Mouse (Mus musculus) thymus, adult 2 months (tissue): ENCODE results near the gene Tmem176a. TPM values are rescaled to one million over a fixed set of nuclear protein-coding genes. Genes with fewer than 3 reads are reported as not detected.
"Not testable (repeated sequence)": the region's sequence is repeated elsewhere in the genome, so short reads cannot be mapped to it uniquely, and the experiment has no call there.

Experiments
- DNase-seq: peaks from one replicate; pipeline ENCODE4 v3.0.0; 2021
- H3K27ac ChIP-seq: fragments of 200-500 bp; 2 replicates; pipeline ENCODE4 v1.5.1; 2012; ENCODE audit warnings: low read length, control low read depth; ENCODE audit not compliant: control insufficient read depth, insufficient read depth
- H3K27me3 ChIP-seq: fragments of 200-500 bp; 2 replicates; pipeline ENCODE4 v1.6.1; 2012; ENCODE audit warnings: mild to moderate bottlenecking, low read length, moderate library complexity, mixed read lengths; ENCODE audit not compliant: control insufficient read depth, insufficient read depth
- H3K36me3 ChIP-seq: fragments of 200-500 bp; 2 replicates; pipeline ENCODE4 v1.6.1; 2012; ENCODE audit warnings: mild to moderate bottlenecking, low read length, moderate library complexity; ENCODE audit not compliant: control insufficient read depth, insufficient read depth
- H3K4me1 ChIP-seq: fragments of 200-500 bp; replicated peaks from 2 replicates; pipeline ENCODE4 v1.6.1; 2012; ENCODE audit warnings: low read length; ENCODE audit not compliant: control insufficient read depth, insufficient read depth
- H3K4me3 ChIP-seq: fragments of 200-500 bp; 2 replicates; pipeline ENCODE4 v1.5.1; 2012; ENCODE audit warnings: mild to moderate bottlenecking, low read length, control low read depth, moderate library complexity; ENCODE audit not compliant: control insufficient read depth, insufficient read depth
- CTCF ChIP-seq: fragments of 200-500 bp; IDR thresholded peaks from 2 replicates; pipeline ENCODE4 v1.5.1; 2012; ENCODE audit warnings: mild to moderate bottlenecking, control low read depth, low read length, moderate library complexity, borderline replicate concordance; ENCODE audit not compliant: control insufficient read depth, poor library complexity, insufficient read depth; ENCODE audit errors: extremely low read depth
- POLR2A ChIP-seq: fragments of 200-500 bp; IDR thresholded peaks from 2 replicates; pipeline ENCODE4 v1.6.1; 2012; ENCODE audit warnings: mild to moderate bottlenecking, low read length, control low read depth, moderate library complexity; ENCODE audit not compliant: control insufficient read depth, poor library complexity, insufficient read depth; ENCODE audit errors: extremely low read depth
- WGBS: fragments of 180-500 bp; shearing (Covaris S2); methylation state at CpG from one replicate; pipeline ENCODE4 v1.1.7; 2018; 5-methylcytosine and 5-hydroxymethylcytosine counted together
- polyA plus RNA-seq: library from polyadenylated mRNA; depleted of rRNA; stranded (reverse); fragments of >200 nt; gene quantifications from 2 replicates; pipeline ENCODE4 v1.2.3, GENCODE M21; 2012

Tmem176a gene
- polyA plus RNA-seq, 1 experiment, result 84.8 TPM

- Histone ChIP-seq H3K36me3 (no peaks in the 10 kb centered on the region), H3K4me3 (no peak overlapping the region), H3K27ac (no peak overlapping the region), H3K4me1 (no peaks in the 10 kb centered on the region), H3K27me3 (no peaks in the 10 kb centered on the region)
- no peak for DNase-seq
- TF ChIP-seq CTCF (no peak), POLR2A (no peak)
Observed at GRCm38 (mm10) chr6:48815013-48815412, 25.7 kb upstream of the Tmem176a start.

GRCm38 (mm10) chr6:48817815-48818214 lies 22.9 kb upstream of the Tmem176a start:
- Histone ChIP-seq H3K36me3 (no peaks in the 10 kb centered on the region), H3K4me1 (no peaks in the 10 kb centered on the region), H3K4me3 (no peak overlapping the region), H3K27me3 (no peaks in the 10 kb centered on the region), H3K27ac (no peak overlapping the region)
- no peak for TF ChIP-seq CTCF
- TF ChIP-seq POLR2A, result no peak
- WGBS, result 0% methylated on average over 6 of the region's 6 CpGs
- DNase-seq, result peak; percentile 66

GRCm38 (mm10) chr6:48821991-48822785 lies 18.5 kb upstream of the Tmem176a start:
- 95% methylated on average over 7 of the region's 7 CpGs for WGBS
- not testable (repeated sequence) for DNase-seq, H3K4me1 ChIP-seq, H3K27ac ChIP-seq, H3K27me3 ChIP-seq, H3K4me3 ChIP-seq, H3K36me3 ChIP-seq

GRCm38 (mm10) chr6:48825016-48825415 lies 15.7 kb upstream of the Tmem176a start:
- Histone ChIP-seq H3K27me3 (no peaks in the 10 kb centered on the region), H3K36me3 (no peaks in the 10 kb centered on the region), H3K4me1 (no peaks in the 10 kb centered on the region), H3K4me3 (no peak overlapping the region), H3K27ac (no peak overlapping the region)
- WGBS, result 86% methylated on average over 7 of the region's 7 CpGs
- TF ChIP-seq CTCF, result no peak
- no peak for TF ChIP-seq POLR2A
- DNase-seq, result no peak

DNA sequence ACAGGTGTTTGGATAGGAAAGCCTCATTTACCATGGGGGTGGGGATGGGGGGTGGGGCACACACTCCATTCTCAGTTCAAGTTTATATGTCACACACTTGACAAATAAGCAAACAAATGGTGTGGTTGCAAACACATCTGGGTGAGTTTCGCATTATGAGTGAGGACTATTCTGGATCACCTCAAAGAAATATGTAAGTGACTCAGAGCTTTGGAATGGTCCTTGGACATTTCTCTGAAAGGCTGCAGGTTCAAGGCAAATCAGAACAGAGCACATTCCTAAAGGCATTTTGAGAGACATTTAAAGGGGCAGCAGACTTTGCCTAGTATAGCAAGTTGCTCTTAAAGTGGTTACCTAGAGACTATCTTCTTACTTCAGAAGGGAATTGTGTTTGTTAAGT lies 11.7 kb upstream of the Tmem176a start:
- DNase-seq, result no peak
- Histone ChIP-seq H3K36me3 (no peaks in the 10 kb centered on the region; the same call in 1 of the 2 replicates), H3K4me1 (no peaks in the 10 kb centered on the region), H3K27me3 (no peaks in the 10 kb centered on the region), H3K4me3 (no peak overlapping the region), H3K27ac (no peak overlapping the region)
- 82% methylated on average over 1 of the region's 1 CpGs for WGBS
- TF ChIP-seq POLR2A (no peak), CTCF (no peak)

- no peak for TF ChIP-seq CTCF
- no peak for TF ChIP-seq POLR2A
- Histone ChIP-seq H3K36me3 (no peaks in the 10 kb centered on the region; the same call in 1 of the 2 replicates), H3K4me1 (no peaks in the 10 kb centered on the region), H3K27ac (no peak overlapping the region), H3K27me3 (no peaks in the 10 kb centered on the region), H3K4me3 (no peak overlapping the region)
- DNase-seq, result no peak
Observed at GRCm38 (mm10) chr6:48829651-48830050, 11.1 kb upstream of the Tmem176a start.

- H3K27me3 ChIP-seq, result no peaks in the 10 kb centered on the region
- WGBS, result 49% methylated on average over 1 of the region's 1 CpGs
- no peak overlapping the region for H3K4me3 ChIP-seq
- no peak overlapping the region for H3K27ac ChIP-seq
- no peaks in the 10 kb centered on the region for H3K4me1 ChIP-seq
- TF ChIP-seq CTCF (no peak), POLR2A (no peak)
- no peak for DNase-seq
- H3K36me3 ChIP-seq, result no peaks in the 10 kb centered on the region; the same call in 1 of the 2 replicates
Observed at GRCm38 (mm10) chr6:48830241-48830640, 10.5 kb upstream of the Tmem176a start.

DNA sequence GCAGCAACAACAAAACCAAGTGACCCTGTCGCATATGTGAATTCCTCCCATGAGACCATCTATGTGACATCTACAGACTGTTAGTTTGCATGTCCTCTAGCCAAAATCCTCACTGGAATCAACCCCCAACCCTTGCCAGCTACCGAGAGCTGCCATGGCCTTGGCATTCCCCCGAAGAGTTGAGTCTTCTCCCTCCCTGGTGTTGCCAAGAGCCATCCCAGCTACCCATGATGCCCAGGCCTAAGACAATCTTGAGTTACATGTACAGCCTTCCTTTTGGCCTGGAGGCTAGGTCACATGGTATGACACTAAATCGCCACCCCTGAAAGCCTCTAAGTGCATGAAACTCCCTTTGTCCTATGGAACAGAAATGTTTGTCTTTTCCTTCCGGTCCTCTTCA lies 9.6 kb upstream of the Tmem176a start:
- no peaks in the 10 kb centered on the region for H3K27me3 ChIP-seq
- H3K4me1 ChIP-seq, result no peaks in the 10 kb centered on the region
- no peak overlapping the region for H3K4me3 ChIP-seq
- WGBS, result 96% methylated on average over 5 of the region's 5 CpGs
- H3K27ac ChIP-seq, result no peak overlapping the region
- DNase-seq, result no peak
- no peaks in the 10 kb centered on the region; the same call in 1 of the 2 replicates for H3K36me3 ChIP-seq
- TF ChIP-seq POLR2A (no peak), CTCF (no peak)
